Mouse (Mus musculus): ENCODE measurements around the gene Stx8.

- TF ChIP-seq POLR2A (IDR thresholded peaks at IDR 0.05; ENCODE audit: borderline replicate concordance, low read depth, low read length): no peak
- TF ChIP-seq CTCF (IDR thresholded peaks at IDR 0.05; ENCODE audit: low read depth, low read length): no peak
Measured at GRCm38 (mm10) chr11:68195693-68196176, 229.7 kb downstream of the Stx8 start.

Data from bone marrow macrophage, adult 2 months (primary cell).